Mouse (Mus musculus) MEL (cell line): Measurements from ENCODE around the gene Echs1. TPM values are rescaled to one million over a fixed set of nuclear protein-coding genes. Genes with fewer than 3 reads are reported as not detected.

Source experiments
- DNase-seq: peaks from one replicate; pipeline ENCODE4 v3.0.0; 2011; ENCODE audit warnings: low read depth, low spot score
- H3K27ac ChIP-seq: 2 replicates; pipeline ENCODE4 v1.5.1; 2012; ENCODE audit warnings: low read depth, mild to moderate bottlenecking, control low read depth, low read length, moderate library complexity; ENCODE audit not compliant: control insufficient read depth
- H3K27me3 ChIP-seq, 2 experiments: fragments of 150-350 bp in 1 of 2; sonication (generic) in 1 of 2; 2 replicates each; pipeline ENCODE4 v1.6.1; 2012; ENCODE audit warnings: low read length in 2 of 2, mild to moderate bottlenecking in 2 of 2, improper control_type of control experiment in 1 of 2, moderate library complexity in 1 of 2; ENCODE audit not compliant: insufficient read depth in 2 of 2, control insufficient read depth in 1 of 2
- H3K36me3 ChIP-seq, 2 experiments: 2 replicates each; pipeline ENCODE4 v1.6.1; 2012 to 2014; ENCODE audit warnings: low read length in 2 of 2, improper control_type of control experiment in 1 of 2, inconsistent platforms in 1 of 2, mild to moderate bottlenecking in 1 of 2; ENCODE audit not compliant: insufficient read depth in 2 of 2, control insufficient read depth in 1 of 2
- H3K4me1 ChIP-seq, 2 experiments: fragments of 150-350 bp in 1 of 2; sonication (generic) in 1 of 2; 2 replicates each; pipeline ENCODE4 v1.6.1; 2012; ENCODE audit warnings: low read length in 2 of 2, improper control_type of control experiment in 1 of 2, mild to moderate bottlenecking in 1 of 2; ENCODE audit not compliant: insufficient read depth in 2 of 2, control insufficient read depth in 1 of 2
- H3K4me3 ChIP-seq, 2 experiments: fragments of 150-350 bp in 1 of 2; sonication (generic) in 1 of 2; 2 replicates each; pipeline ENCODE4 v1.5.1; 2012; ENCODE audit warnings: low read depth in 2 of 2, low read length in 2 of 2, mild to moderate bottlenecking in 2 of 2, moderate library complexity in 2 of 2, control low read depth in 1 of 2, improper control_type of control experiment in 1 of 2; ENCODE audit not compliant: control insufficient read depth in 1 of 2, insufficient read depth in 1 of 2
- H3K79me2 ChIP-seq: 2 replicates; pipeline ENCODE4 v1.6.1; 2012; ENCODE audit warnings: mild to moderate bottlenecking, low read length, moderate library complexity; ENCODE audit not compliant: control insufficient read depth, poor library complexity, insufficient read depth
- H3K9ac ChIP-seq: 2 replicates; pipeline ENCODE4 v1.6.1; 2012; ENCODE audit warnings: low read depth, mild to moderate bottlenecking, control low read depth, low read length, moderate library complexity; ENCODE audit not compliant: control insufficient read depth, poor library complexity, severe bottlenecking
- H3K9me3 ChIP-seq: fragments of 150-350 bp; sonication (generic); replicated peaks from 2 replicates; pipeline ENCODE4 v1.6.1; 2012; ENCODE audit warnings: mild to moderate bottlenecking, low read length, improper control_type of control experiment, moderate library complexity; ENCODE audit not compliant: insufficient read depth
- BHLHE40 ChIP-seq: IDR thresholded peaks from 2 replicates; pipeline ENCODE4 v1.6.1; 2012; ENCODE audit warnings: low read depth, mild to moderate bottlenecking, inconsistent platforms, low read length, improper control_type of control experiment, borderline replicate concordance
- CHD2 ChIP-seq: IDR thresholded peaks from 2 replicates; pipeline ENCODE4 v1.6.1; 2011; ENCODE audit warnings: low read length, improper control_type of control experiment
- CTCF ChIP-seq, 3 experiments: IDR thresholded peaks in 2 of 3; conservative IDR thresholded peaks in 1 of 3; 2 replicates each; pipeline ENCODE4 v1.5.1; 2011 to 2012; ENCODE audit warnings: low read length in 3 of 3, low read depth in 2 of 3, mild to moderate bottlenecking in 2 of 3, improper control_type of control experiment in 1 of 3, inconsistent platforms in 1 of 3, mixed read lengths in 1 of 3, moderate library complexity in 1 of 3; ENCODE audit not compliant: control insufficient read depth in 1 of 3, insufficient read depth in 1 of 3, poor library complexity in 1 of 3, severe bottlenecking in 1 of 3
- E2F4 ChIP-seq: IDR thresholded peaks from 2 replicates; pipeline ENCODE4 v1.6.1; 2011; ENCODE audit warnings: low read depth, low read length, improper control_type of control experiment, borderline replicate concordance
- ELF1 ChIP-seq: IDR thresholded peaks from 2 replicates; pipeline ENCODE4 v1.6.1; 2014; ENCODE audit warnings: low read depth, mild to moderate bottlenecking, inconsistent platforms, low read length, improper control_type of control experiment, moderate library complexity
- ETS1 ChIP-seq: IDR thresholded peaks from 2 replicates; pipeline ENCODE4 v1.6.1; 2012; ENCODE audit warnings: low read depth, mild to moderate bottlenecking, inconsistent platforms, low read length, improper control_type of control experiment, moderate library complexity
- GABPA ChIP-seq: IDR thresholded peaks from 2 replicates; pipeline ENCODE4 v1.6.1; 2012; ENCODE audit warnings: low read depth, mild to moderate bottlenecking, inconsistent platforms, low read length, improper control_type of control experiment, moderate library complexity
- HCFC1 ChIP-seq: IDR thresholded peaks from 2 replicates; pipeline ENCODE4 v1.6.1; 2012; ENCODE audit warnings: low read depth, mild to moderate bottlenecking, inconsistent platforms, low read length, improper control_type of control experiment, moderate library complexity
- JUND ChIP-seq: IDR thresholded peaks from 2 replicates; pipeline ENCODE4 v1.6.1; 2011; ENCODE audit warnings: low read depth, mild to moderate bottlenecking, improper control_type of control experiment, low read length
- MAZ ChIP-seq: IDR thresholded peaks from 2 replicates; pipeline ENCODE4 v1.6.1; 2012; ENCODE audit warnings: low read depth, mild to moderate bottlenecking, inconsistent platforms, low read length, improper control_type of control experiment
- MEF2A ChIP-seq: IDR thresholded peaks from 2 replicates; pipeline ENCODE4 v1.6.1; 2014; ENCODE audit warnings: low read depth, mild to moderate bottlenecking, inconsistent platforms, low read length, improper control_type of control experiment; ENCODE audit not compliant: poor library complexity, insufficient replicate concordance, severe bottlenecking; ENCODE audit errors: extremely low read depth
- MXI1 ChIP-seq: IDR thresholded peaks from 2 replicates; pipeline ENCODE4 v1.6.1; 2011; ENCODE audit warnings: mild to moderate bottlenecking, low read depth, low read length, improper control_type of control experiment
- MYB ChIP-seq: IDR thresholded peaks from 2 replicates; pipeline ENCODE4 v1.6.1; 2011; ENCODE audit warnings: mild to moderate bottlenecking, low read depth, low read length, improper control_type of control experiment
- MYC ChIP-seq: IDR thresholded peaks from 2 replicates; pipeline ENCODE4 v1.6.1; 2011; ENCODE audit warnings: low read depth, mild to moderate bottlenecking, low read length, improper control_type of control experiment, moderate library complexity
- NELFE ChIP-seq: IDR thresholded peaks from 2 replicates; pipeline ENCODE4 v1.6.1; 2011; ENCODE audit warnings: low read depth, low read length, improper control_type of control experiment
- NRF1 ChIP-seq: IDR thresholded peaks from 2 replicates; pipeline ENCODE4 v1.6.1; 2014; ENCODE audit warnings: low read depth, mild to moderate bottlenecking, inconsistent platforms, low read length, improper control_type of control experiment, moderate library complexity; ENCODE audit not compliant: poor library complexity, insufficient read depth, severe bottlenecking
- POLR2A ChIP-seq, 2 experiments: IDR thresholded peaks; 2 replicates each; pipeline ENCODE4 v1.6.1; 2011 to 2012; ENCODE audit warnings: low read length in 2 of 2, mild to moderate bottlenecking in 2 of 2, control low read depth in 1 of 2, improper control_type of control experiment in 1 of 2, low read depth in 1 of 2, moderate library complexity in 1 of 2; ENCODE audit not compliant: control insufficient read depth in 1 of 2, insufficient read depth in 1 of 2, poor library complexity in 1 of 2
- POLR2AphosphoS2 ChIP-seq: IDR thresholded peaks from 2 replicates; pipeline ENCODE4 v1.6.1; 2011; ENCODE audit warnings: low read length, improper control_type of control experiment
- POLR2AphosphoS5 ChIP-seq: IDR thresholded peaks from 2 replicates; pipeline ENCODE4 v1.6.1; 2012; ENCODE audit warnings: low read depth, borderline replicate concordance, mild to moderate bottlenecking, inconsistent platforms, low read length, moderate library complexity, mixed read lengths
- RAD21 ChIP-seq: IDR thresholded peaks from 2 replicates; pipeline ENCODE4 v1.6.1; 2011; ENCODE audit warnings: mild to moderate bottlenecking, low read depth, low read length, improper control_type of control experiment
- RCOR1 ChIP-seq: IDR thresholded peaks from 2 replicates; pipeline ENCODE4 v1.6.1; 2012; ENCODE audit warnings: low read depth, mild to moderate bottlenecking, inconsistent platforms, low read length, improper control_type of control experiment
- SIN3A ChIP-seq: IDR thresholded peaks from 2 replicates; pipeline ENCODE4 v1.6.1; 2012; ENCODE audit warnings: low read length, improper control_type of control experiment, inconsistent platforms
- SMC3 ChIP-seq: IDR thresholded peaks from 2 replicates; pipeline ENCODE4 v1.6.1; 2011; ENCODE audit warnings: low read depth, low read length, improper control_type of control experiment
- TAL1 ChIP-seq: IDR thresholded peaks from 2 replicates; pipeline ENCODE4 v1.6.1; 2012; ENCODE audit warnings: mild to moderate bottlenecking, inconsistent platforms, low read length, moderate library complexity, mixed read lengths
- TBP ChIP-seq: IDR thresholded peaks from 2 replicates; pipeline ENCODE4 v1.8.0; 2011; ENCODE audit warnings: low read depth, low read length, improper control_type of control experiment
- TCF12 ChIP-seq: IDR thresholded peaks from 2 replicates; pipeline ENCODE4 v1.6.1; 2014; ENCODE audit warnings: low read depth, mild to moderate bottlenecking, inconsistent platforms, low read length, improper control_type of control experiment, moderate library complexity
- UBTF ChIP-seq: IDR thresholded peaks from 2 replicates; pipeline ENCODE4 v1.6.1; 2012; ENCODE audit warnings: low read depth, mild to moderate bottlenecking, inconsistent platforms, low read length, improper control_type of control experiment, moderate library complexity, borderline replicate concordance; ENCODE audit not compliant: insufficient read depth
- USF2 ChIP-seq, 2 experiments: IDR thresholded peaks; 2 replicates each; pipeline ENCODE4 v1.6.1; 2011 to 2012; ENCODE audit warnings: improper control_type of control experiment in 2 of 2, low read length in 2 of 2, borderline replicate concordance in 1 of 2, inconsistent platforms in 1 of 2, low read depth in 1 of 2, mild to moderate bottlenecking in 1 of 2; ENCODE audit not compliant: insufficient read depth in 1 of 2
- ZNF384 ChIP-seq: IDR thresholded peaks from 2 replicates; pipeline ENCODE4 v1.6.1; 2012; ENCODE audit warnings: low read depth, mild to moderate bottlenecking, inconsistent platforms, low read length, improper control_type of control experiment
- polyA plus RNA-seq, 2 experiments: library from polyadenylated mRNA; stranded (reverse) in 1 of 2; unstranded in 1 of 2; fragments of >175 nt in 1 of 2; fragments of >200 nt in 1 of 2; gene quantifications; 2 replicates each; pipeline versions ENCODE4 v1.2.1 to v1.2.4; 2012; ENCODE audit warnings: low replicate concordance in 2 of 2, low read depth in 1 of 2; ENCODE audit not compliant: insufficient read length in 2 of 2, insufficient read depth in 1 of 2, missing spikeins in 1 of 2
- total RNA-seq: library from RNA; depleted of rRNA; stranded (reverse); fragments of 300-350 nt; gene quantifications from 2 replicates; pipeline ENCODE4 v1.2.3, GENCODE M21; 2012

The Echs1 gene
- total and polyA plus RNA-seq, 3 experiments: 22.8 to 47.7 TPM; not detected in 1

- TF ChIP-seq MEF2A (no peak), CTCF (IDR thresholded peaks at IDR 0.05 in 2 of 3, conservative IDR thresholded peaks at IDR 0.05 in 1 of 3; ENCODE audit: control insufficient read depth in 1 of 3, insufficient read depth in 1 of 3, low read depth in 2 of 3, low read length in 3 of 3, poor library complexity in 1 of 3, severe bottlenecking in 1 of 3) (no peak), BHLHE40 (no peak), UBTF (no peak), TBP (no peak), HCFC1 (no peak), NELFE (no peak), MXI1 (no peak), MAZ (no peak), ZNF384 (no peak), MYC (no peak), NRF1 (no peak), RAD21 (no peak), JUND (no peak), MYB (no peak), TAL1 (no peak), SIN3A (no peak), CHD2 (no peak), TCF12 (no peak), POLR2A (IDR thresholded peaks at IDR 0.05; ENCODE audit: control insufficient read depth in 1 of 2, insufficient read depth in 1 of 2, low read depth in 1 of 2, low read length in 2 of 2, poor library complexity in 1 of 2) (no peak)
- no peak for DNase-seq
- no peak overlapping the region for H3K27ac ChIP-seq
- H3K9ac ChIP-seq: no peak overlapping the region
- no peaks in the 10 kb centered on the region for H3K79me2 ChIP-seq
- H3K4me1 ChIP-seq: peaks cover 0 to 10% of the 10 kb centered on the region in 2 experiments; a peak in 2 of 4 replicates
- peaks cover 0 to 7% of the 10 kb centered on the region in 2 experiments; a peak in 2 of 4 replicates for H3K36me3 ChIP-seq
- H3K4me3 ChIP-seq: no peak overlapping the region
- no peaks in the 10 kb centered on the region for H3K27me3 ChIP-seq
- no peaks in the 10 kb centered on the region for H3K9me3 ChIP-seq
Observed at GRCm38 (mm10) chr7:140095556-140095955, 20.7 kb downstream of the Echs1 start.

- no peaks in the 10 kb centered on the region for H3K9me3 ChIP-seq
- no peak for TF ChIP-seq MYB
- no peak for TF ChIP-seq TAL1
- no peak for TF ChIP-seq ETS1
- no peak for TF ChIP-seq TCF12
- no peak for TF ChIP-seq ELF1
- no peak for TF ChIP-seq E2F4
- TF ChIP-seq ZNF384: no peak
- no peak for TF ChIP-seq RCOR1
- TF ChIP-seq SMC3: no peak
- no peak for TF ChIP-seq USF2 (IDR thresholded peaks at IDR 0.05; ENCODE audit: borderline replicate concordance in 1 of 2, insufficient read depth in 1 of 2, low read depth in 1 of 2, low read length in 2 of 2)
- TF ChIP-seq POLR2AphosphoS5: no peak
- no peak for TF ChIP-seq GABPA
- no peak for TF ChIP-seq POLR2AphosphoS2
- DNase-seq: no peak
- H3K36me3 ChIP-seq: peaks cover 0 to 7% of the 10 kb centered on the region in 2 experiments; a peak in 2 of 4 replicates
- no peaks in the 10 kb centered on the region for H3K79me2 ChIP-seq
- peaks cover 0 to 10% of the 10 kb centered on the region in 2 experiments; a peak in 2 of 4 replicates for H3K4me1 ChIP-seq
- H3K9ac ChIP-seq: no peak overlapping the region
- H3K27ac ChIP-seq: no peak overlapping the region
- no peak overlapping the region for H3K4me3 ChIP-seq
- no peaks in the 10 kb centered on the region for H3K27me3 ChIP-seq
Observed at GRCm38 (mm10) chr7:140094954-140095353, 21.3 kb downstream of the Echs1 start.
